Mouse (Mus musculus) brain, embryonic 14.5 days (tissue): ENCODE data around the gene Cad.

ENCODE experiments used
- CTCF ChIP-seq: fragments of 200-500 bp; IDR thresholded peaks from 2 replicates; pipeline ENCODE4 v1.5.1; 2012; ENCODE audit warnings: inconsistent platforms, mild to moderate bottlenecking, moderate library complexity, borderline replicate concordance; ENCODE audit not compliant: insufficient read depth, insufficient read length; ENCODE audit errors: extremely low read depth
- POLR2A ChIP-seq: fragments of 200-500 bp; IDR thresholded peaks from 2 replicates; pipeline ENCODE4 v1.6.1; 2012; ENCODE audit warnings: mild to moderate bottlenecking, inconsistent platforms, borderline replicate concordance; ENCODE audit not compliant: poor library complexity, insufficient read depth, insufficient read length, severe bottlenecking; ENCODE audit errors: extremely low read depth

DNA sequence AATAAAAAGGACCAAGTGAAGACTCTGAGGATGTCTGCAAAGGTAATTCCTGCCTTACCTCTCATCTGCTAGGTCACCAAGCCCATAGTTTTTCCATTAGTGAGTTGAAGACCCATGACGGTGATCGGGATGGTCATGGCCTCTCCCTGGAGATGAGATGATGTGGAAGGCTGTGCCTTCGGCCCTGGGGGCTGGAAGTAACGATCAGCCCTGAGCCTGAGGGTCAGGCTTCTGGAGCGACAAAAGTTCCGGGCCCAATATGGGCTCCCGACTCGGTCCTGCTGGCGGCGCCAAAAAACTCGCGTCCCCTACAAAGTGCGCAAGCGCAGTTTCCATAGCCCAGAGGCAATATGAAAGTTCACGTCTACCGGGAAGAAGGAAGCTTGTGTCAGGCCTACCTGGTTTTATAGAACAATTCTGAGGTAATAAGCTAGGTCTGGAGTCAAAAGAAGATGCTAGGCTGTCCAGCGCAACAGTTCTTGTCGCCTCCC, 53.5 kb downstream of the Cad start, which contains the start of gene Slc30a3:
- TF ChIP-seq POLR2A (no peak), CTCF (no peak)
